Mouse (Mus musculus): ENCODE measurements around the gene Fthl17a. TPM values are rescaled to one million over a fixed set of nuclear protein-coding genes. Genes with fewer than 3 reads are reported as not detected.

Gene Fthl17a
- not detected for polyA plus RNA-seq (2017; shearing (Covaris generic))

GRCm38 (mm10) chrX:85249379-85249778, at the start of gene Fthl17a:
Gene Fthl17a (plus strand): TSS chrX:85249679.

Data from effector memory CD4-positive, alpha-beta T cell, adult 7 months (primary cell).